Mouse (Mus musculus): ENCODE results near the gene Numbl. TPM values are rescaled to one million over a fixed set of nuclear protein-coding genes. Genes with fewer than 3 reads are reported as not detected.

Numbl gene
- polyA plus RNA-seq, 1 experiment from 2014 or later, result 12.8 TPM

DNA sequence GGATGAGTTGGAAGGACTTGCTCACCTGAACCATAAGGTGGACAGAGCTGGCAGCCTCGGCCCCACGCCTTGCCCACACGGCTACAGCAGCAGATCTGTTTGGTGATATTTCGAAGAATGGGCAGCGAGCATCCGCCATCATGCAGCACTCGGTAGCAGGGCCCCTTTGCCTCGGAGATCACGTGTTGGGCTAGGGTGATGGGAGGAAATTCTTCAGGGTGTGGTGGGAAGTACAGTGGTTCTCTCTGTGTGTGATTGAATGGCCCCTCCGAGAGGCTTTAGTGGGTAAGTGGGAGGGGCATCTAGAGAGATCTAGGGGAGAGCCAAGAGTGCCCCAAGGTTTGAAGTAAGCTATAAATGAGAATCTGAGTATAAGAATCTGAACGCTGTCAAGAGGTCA is 69.9 kb downstream of the Numbl start:
- no peak overlapping the region for H3K9ac ChIP-seq (ENCODE audit: low read length)
- no peak for TF ChIP-seq EP300 (optimal IDR thresholded peaks at IDR 0.05)
- TF ChIP-seq CTCF (IDR thresholded peaks at IDR 0.05; ENCODE audit: low read depth), result no peak
- ATAC-seq (ENCODE audit: low FRiP score, low TSS enrichment) (no peak), DNase-seq (ENCODE audit: low spot score) (no peak)
- H3K9me3 ChIP-seq (ENCODE audit: control insufficient read depth, low read length), result no peaks in the 10 kb centered on the region
- H3K4me1 ChIP-seq (replicated peaks; ENCODE audit: control insufficient read depth, insufficient read depth), result 0 out of 2 replicates have a peak, but pooled peaks cover 4% of the 10 kb centered on the region
- no peak overlapping the region for H3K27ac ChIP-seq (replicated peaks)
- H3K4me2 ChIP-seq (replicated peaks; ENCODE audit: low read depth), result no peak overlapping the region
- H3K4me3 ChIP-seq (ENCODE audit: low read depth, low read length), result no peak overlapping the region
- 87% methylated on average over 11 of the region's 11 CpGs for WGBS
- no peaks in the 10 kb centered on the region for H3K27me3 ChIP-seq (ENCODE audit: control insufficient read depth, insufficient read depth, low read length)
- peaks cover 12% of the 10 kb centered on the region for H3K36me3 ChIP-seq (ENCODE audit: control insufficient read depth, insufficient read depth, low read length)

DNA sequence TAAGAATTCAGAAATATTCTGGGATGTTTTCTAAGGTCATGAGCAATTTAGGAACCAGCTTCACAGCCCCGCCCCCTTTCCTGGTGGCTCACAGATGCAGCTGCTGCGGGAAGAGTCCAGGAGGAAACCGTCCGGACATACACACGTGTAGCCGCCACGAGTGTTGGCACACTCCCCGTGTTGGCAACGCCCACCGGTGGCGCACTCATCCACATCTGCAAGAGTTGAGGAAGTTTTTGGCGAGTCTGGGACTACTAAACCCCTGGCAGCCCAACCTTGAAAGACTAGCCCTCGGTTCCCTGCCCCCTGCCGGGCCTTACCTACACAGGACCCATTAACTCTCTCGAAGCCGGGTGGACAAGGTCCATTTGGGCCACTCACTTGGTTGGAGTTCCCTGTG is 70.4 kb downstream of the Numbl start:
- H3K4me2 ChIP-seq (replicated peaks; ENCODE audit: low read depth), result no peak overlapping the region
- peaks cover 11% of the 10 kb centered on the region for H3K36me3 ChIP-seq (ENCODE audit: control insufficient read depth, insufficient read depth, low read length)
- 0 out of 2 replicates have a peak, but pooled peaks cover 6% of the 10 kb centered on the region for H3K4me1 ChIP-seq (replicated peaks; ENCODE audit: control insufficient read depth, insufficient read depth)
- DNase-seq (ENCODE audit: low spot score), result no peak
- H3K9ac ChIP-seq (ENCODE audit: low read length), result no peak overlapping the region
- TF ChIP-seq CTCF (IDR thresholded peaks at IDR 0.05; ENCODE audit: low read depth), result peak; percentile 17; the same call in 1 of the 2 replicates
- TF ChIP-seq EP300 (optimal IDR thresholded peaks at IDR 0.05), result no peak
- no peak overlapping the region for H3K27ac ChIP-seq (replicated peaks)
- H3K27me3 ChIP-seq (ENCODE audit: control insufficient read depth, insufficient read depth, low read length), result no peaks in the 10 kb centered on the region
- ATAC-seq (ENCODE audit: low FRiP score, low TSS enrichment), result no peak
- WGBS, result 42% methylated on average over 16 of the region's 16 CpGs
- H3K4me3 ChIP-seq (ENCODE audit: low read depth, low read length), result no peak overlapping the region
- no peaks in the 10 kb centered on the region for H3K9me3 ChIP-seq (ENCODE audit: control insufficient read depth, low read length)

DNA sequence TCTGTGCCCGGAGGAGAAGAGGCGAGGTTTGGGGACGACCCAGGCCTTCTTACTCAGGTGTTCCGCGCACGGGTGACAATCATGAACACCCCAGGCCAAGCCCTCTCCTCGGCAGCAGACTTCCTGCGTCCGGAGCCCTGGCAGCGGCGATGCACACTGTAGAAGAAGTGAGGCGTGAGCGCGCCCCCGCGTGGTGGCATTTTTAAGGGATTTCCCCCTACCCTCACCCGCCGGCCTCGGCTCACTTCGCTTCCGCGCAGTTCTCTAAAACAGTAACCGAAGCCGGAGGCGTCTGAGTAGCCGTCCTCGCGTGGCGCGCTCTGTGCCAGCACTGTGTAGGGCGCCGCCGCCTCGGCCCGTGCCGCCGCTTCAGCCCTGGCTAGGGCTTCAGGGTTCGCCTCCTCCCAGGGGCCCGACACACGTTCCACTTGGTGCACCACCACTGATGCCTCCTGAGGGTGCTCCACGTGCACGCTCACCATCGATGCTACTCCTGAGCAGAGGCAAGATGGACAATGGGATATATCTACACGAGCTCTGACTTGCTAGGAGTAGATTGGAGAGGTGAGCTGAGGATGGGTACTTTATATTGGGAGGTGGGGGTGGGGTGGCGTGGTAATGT is 71.2 kb downstream of the Numbl start:
- H3K9me3 ChIP-seq (ENCODE audit: control insufficient read depth, low read length), result no peaks in the 10 kb centered on the region
- peak overlapping the region; percentile 18; the same call in 1 of the 2 replicates for H3K9ac ChIP-seq (ENCODE audit: low read length)
- 18% methylated on average over 45 of the region's 45 CpGs for WGBS
- DNase-seq (ENCODE audit: low spot score), result peak; percentile 89
- ATAC-seq (ENCODE audit: low FRiP score, low TSS enrichment), result peak; percentile 18; the same call in 1 of the 2 replicates
- no peak overlapping the region for H3K27ac ChIP-seq (replicated peaks)
- H3K27me3 ChIP-seq (ENCODE audit: control insufficient read depth, insufficient read depth, low read length), result no peaks in the 10 kb centered on the region
- peak; percentile 81 for TF ChIP-seq CTCF (IDR thresholded peaks at IDR 0.05; ENCODE audit: low read depth)
- no peak for TF ChIP-seq EP300 (optimal IDR thresholded peaks at IDR 0.05)
- H3K4me2 ChIP-seq (replicated peaks; ENCODE audit: low read depth), result peak overlapping the region; percentile 46
- H3K36me3 ChIP-seq (ENCODE audit: control insufficient read depth, insufficient read depth, low read length), result peaks cover 3% of the 10 kb centered on the region
- 0 out of 2 replicates have a peak, but pooled peaks cover 7% of the 10 kb centered on the region for H3K4me1 ChIP-seq (replicated peaks; ENCODE audit: control insufficient read depth, insufficient read depth)
- H3K4me3 ChIP-seq (ENCODE audit: low read depth, low read length), result peak overlapping the region; percentile 17

DNA sequence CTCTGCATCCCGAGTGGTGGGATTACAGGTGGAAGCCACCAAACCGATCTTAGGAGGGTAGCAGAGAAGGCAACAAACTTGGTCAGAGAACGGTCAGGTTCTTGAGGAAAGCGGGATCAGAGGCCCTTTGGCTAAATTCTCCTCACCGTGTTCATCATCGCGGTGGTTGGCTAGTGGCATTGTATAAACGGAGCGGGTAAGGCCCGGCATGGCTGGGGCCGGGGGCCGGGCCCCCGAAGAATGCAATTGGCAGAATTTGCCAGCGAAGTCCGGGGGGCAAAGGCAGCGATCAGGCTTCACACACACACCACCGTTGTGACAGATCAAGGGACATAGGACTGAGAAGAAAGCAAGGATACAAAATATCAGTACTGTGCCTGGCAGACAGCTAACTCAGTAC is 71.7 kb downstream of the Numbl start:
- Histone ChIP-seq H3K27ac (replicated peaks) (no peak overlapping the region), H3K4me1 (replicated peaks; ENCODE audit: control insufficient read depth, insufficient read depth) (0 out of 2 replicates have a peak, but pooled peaks cover 7% of the 10 kb centered on the region), H3K27me3 (ENCODE audit: control insufficient read depth, insufficient read depth, low read length) (no peaks in the 10 kb centered on the region), H3K4me3 (ENCODE audit: low read depth, low read length) (no peak overlapping the region; the same call in 1 of the 2 replicates), H3K36me3 (ENCODE audit: control insufficient read depth, insufficient read depth, low read length) (no peaks in the 10 kb centered on the region; the same call in 1 of the 2 replicates), H3K9me3 (ENCODE audit: control insufficient read depth, low read length) (no peaks in the 10 kb centered on the region), H3K9ac (ENCODE audit: low read length) (no peak overlapping the region), H3K4me2 (replicated peaks; ENCODE audit: low read depth) (peak overlapping the region; percentile 93)
- no peak for DNase-seq (ENCODE audit: low spot score)
- WGBS, result 37% methylated on average over 17 of the region's 17 CpGs
- ATAC-seq (ENCODE audit: low FRiP score, low TSS enrichment), result no peak
- no peak for TF ChIP-seq EP300 (optimal IDR thresholded peaks at IDR 0.05)
- no peak for TF ChIP-seq CTCF (IDR thresholded peaks at IDR 0.05; ENCODE audit: low read depth)

DNA sequence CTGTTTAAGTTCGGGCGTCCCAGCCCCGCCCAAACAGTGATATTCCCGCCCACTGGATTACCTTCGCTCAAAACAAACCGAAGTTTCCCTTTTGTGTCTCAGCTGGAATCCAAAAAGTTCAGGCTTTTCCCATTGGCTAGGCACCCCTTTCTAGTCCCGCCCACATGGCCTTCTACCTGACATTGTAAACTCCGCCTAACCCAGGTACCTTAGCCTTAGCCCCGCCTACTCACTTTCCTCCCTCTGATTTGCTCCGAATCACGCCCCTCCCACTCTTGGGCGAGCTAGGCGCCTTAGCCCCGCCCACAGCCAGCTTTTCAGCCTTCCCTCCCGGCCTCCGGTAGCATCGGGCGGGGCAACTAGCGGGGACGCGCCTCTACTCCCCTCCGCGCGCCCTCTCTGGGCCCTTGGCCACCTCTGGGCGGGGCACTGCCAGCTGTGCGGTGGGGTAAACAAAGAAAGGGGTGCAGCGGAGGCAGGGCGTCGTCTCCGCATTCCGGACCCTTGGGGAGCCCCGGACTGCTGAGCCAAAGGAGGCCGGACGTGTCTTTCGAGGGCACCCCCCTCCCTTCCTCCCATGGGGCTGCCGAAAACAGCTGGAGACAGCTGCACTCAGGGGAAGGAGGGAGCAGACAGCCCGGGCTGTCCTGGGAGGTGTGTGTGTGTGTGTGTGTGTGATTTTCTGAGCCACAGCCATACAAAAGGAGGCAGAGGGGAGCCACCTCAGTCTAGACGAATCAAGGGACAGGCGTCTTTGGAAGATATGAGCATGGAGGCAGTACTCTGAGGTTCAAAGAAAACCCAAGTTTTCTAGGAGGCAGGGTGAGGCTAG is 72.7 kb downstream of the Numbl start:
- WGBS, result under 1% methylated on average over 39 of the region's 39 CpGs
- peak; percentile 77 for ATAC-seq (ENCODE audit: low FRiP score, low TSS enrichment)
- TF ChIP-seq CTCF (IDR thresholded peaks at IDR 0.05; ENCODE audit: low read depth) (peak; percentile 24; the same call in 1 of the 2 replicates), EP300 (optimal IDR thresholded peaks at IDR 0.05) (peak; percentile 92)
- Histone ChIP-seq H3K27ac (replicated peaks) (peak overlapping the region; percentile 93), H3K9me3 (ENCODE audit: control insufficient read depth, low read length) (no peaks in the 10 kb centered on the region), H3K36me3 (ENCODE audit: control insufficient read depth, insufficient read depth, low read length) (no peaks in the 10 kb centered on the region; the same call in 1 of the 2 replicates), H3K4me3 (ENCODE audit: low read depth, low read length) (peak overlapping the region; percentile 72), H3K9ac (ENCODE audit: low read length) (peak overlapping the region; percentile 77), H3K4me2 (replicated peaks; ENCODE audit: low read depth) (peak overlapping the region; percentile 93), H3K27me3 (ENCODE audit: control insufficient read depth, insufficient read depth, low read length) (no peaks in the 10 kb centered on the region), H3K4me1 (replicated peaks; ENCODE audit: control insufficient read depth, insufficient read depth) (0 out of 2 replicates have a peak, but pooled peaks cover 7% of the 10 kb centered on the region)
- DNase-seq (ENCODE audit: low spot score), result peak; percentile 98
